Mouse (Mus musculus): ENCODE data around the gene Ikzf2. TPM values are rescaled to one million over a fixed set of nuclear protein-coding genes. Genes with fewer than 3 reads are reported as not detected.

Gene Ikzf2
- polyA plus RNA-seq, 1 experiment, result 11.1 TPM

DNA sequence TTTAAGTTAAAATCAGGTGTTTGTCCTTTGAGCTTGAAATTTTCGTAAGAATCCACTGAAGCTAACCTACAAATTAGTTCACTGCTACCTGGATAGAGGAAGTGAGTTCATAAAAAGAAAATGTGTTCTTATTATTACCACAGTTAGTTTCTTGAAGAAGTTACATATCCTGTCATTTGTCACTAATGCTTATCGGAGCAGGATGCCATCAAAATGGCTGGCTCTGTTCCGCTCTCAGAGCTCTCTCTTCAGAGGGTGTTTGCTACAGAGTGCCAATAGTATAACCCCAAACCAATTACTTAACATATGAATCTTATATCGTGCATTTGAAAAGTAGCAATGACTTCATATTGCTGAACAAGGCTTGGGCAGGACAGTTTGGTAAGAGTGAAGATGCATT is 108.1 kb downstream of the Ikzf2 start:
- H3K4me1 ChIP-seq (ENCODE audit: control insufficient read depth, insufficient read depth, low read length), result no peaks in the 10 kb centered on the region
- H3K4me3 ChIP-seq (ENCODE audit: insufficient read depth, low read length), result no peak overlapping the region
- H3K27ac ChIP-seq (ENCODE audit: insufficient read depth, low read length), result no peak overlapping the region
- no peak for TF ChIP-seq CTCF (IDR thresholded peaks at IDR 0.05; ENCODE audit: borderline replicate concordance, insufficient read depth, low read length)
- TF ChIP-seq POLR2A (IDR thresholded peaks at IDR 0.05; ENCODE audit: low read depth, low read length), result no peak

DNA sequence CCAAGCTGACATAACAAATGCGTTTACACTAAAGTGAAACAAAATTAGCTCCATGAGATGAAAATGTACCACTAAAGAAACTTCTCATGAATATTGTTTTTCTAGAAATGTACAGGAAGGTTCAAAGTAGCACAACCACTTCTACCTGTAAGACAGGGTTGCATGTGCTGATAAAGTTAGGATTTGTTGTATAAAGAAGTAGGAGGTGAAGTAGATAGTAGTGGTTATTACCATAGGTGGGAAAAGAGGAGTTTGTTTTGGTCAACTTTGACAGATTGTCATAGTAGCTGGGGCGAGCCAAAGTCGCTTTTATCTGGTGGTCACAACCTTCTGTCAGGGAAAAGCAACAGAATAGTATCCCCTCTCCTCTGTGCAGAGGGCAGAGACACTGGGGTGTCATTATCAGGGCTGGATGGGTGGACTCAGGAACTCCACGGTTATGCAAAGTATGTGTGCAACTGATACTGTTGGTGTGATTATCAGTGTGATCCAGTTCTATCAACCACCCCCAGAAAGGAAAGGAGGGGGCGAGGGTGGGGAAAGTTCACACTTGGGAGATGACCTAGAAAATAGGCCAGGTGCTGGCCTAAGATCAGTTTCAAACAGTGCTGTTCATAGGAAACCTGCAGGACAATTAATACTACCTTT is 127.5 kb downstream of the Ikzf2 start:
- H3K4me3 ChIP-seq (ENCODE audit: insufficient read depth, low read length), result no peak overlapping the region
- TF ChIP-seq CTCF (IDR thresholded peaks at IDR 0.05; ENCODE audit: borderline replicate concordance, insufficient read depth, low read length) (no peak), POLR2A (IDR thresholded peaks at IDR 0.05; ENCODE audit: low read depth, low read length) (no peak)
- H3K4me1 ChIP-seq (ENCODE audit: control insufficient read depth, insufficient read depth, low read length), result no peaks in the 10 kb centered on the region
- no peak overlapping the region for H3K27ac ChIP-seq (ENCODE audit: insufficient read depth, low read length)

DNA sequence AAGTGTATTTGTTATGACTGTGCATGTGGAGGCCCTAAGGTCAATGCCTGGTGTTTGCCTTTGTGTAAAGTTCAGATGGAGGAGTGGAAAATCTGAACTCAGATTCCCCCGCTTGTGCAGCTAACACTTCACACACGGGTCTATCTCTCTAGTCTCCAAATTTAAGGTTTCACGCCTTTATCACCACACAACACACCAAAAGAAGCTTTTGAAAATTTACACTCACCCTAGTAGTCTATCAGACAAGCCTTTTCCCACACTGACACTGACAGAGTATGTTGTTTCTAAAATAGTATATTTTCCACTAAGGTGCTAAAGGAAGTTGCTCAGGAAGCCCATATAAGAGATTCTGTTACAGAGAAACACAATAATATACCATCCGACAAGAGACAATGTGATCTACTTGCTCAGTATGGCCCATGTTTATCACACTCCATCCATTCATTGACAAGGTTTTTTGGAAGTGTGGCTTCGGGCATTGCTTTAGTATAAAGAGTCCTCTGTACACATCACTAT is 131.4 kb downstream of the Ikzf2 start:
- Histone ChIP-seq H3K4me1 (ENCODE audit: control insufficient read depth, insufficient read depth, low read length) (no peaks in the 10 kb centered on the region), H3K4me3 (ENCODE audit: insufficient read depth, low read length) (no peak overlapping the region), H3K27ac (ENCODE audit: insufficient read depth, low read length) (no peak overlapping the region)
- TF ChIP-seq CTCF (IDR thresholded peaks at IDR 0.05; ENCODE audit: borderline replicate concordance, insufficient read depth, low read length) (no peak), POLR2A (IDR thresholded peaks at IDR 0.05; ENCODE audit: low read depth, low read length) (no peak)

DNA sequence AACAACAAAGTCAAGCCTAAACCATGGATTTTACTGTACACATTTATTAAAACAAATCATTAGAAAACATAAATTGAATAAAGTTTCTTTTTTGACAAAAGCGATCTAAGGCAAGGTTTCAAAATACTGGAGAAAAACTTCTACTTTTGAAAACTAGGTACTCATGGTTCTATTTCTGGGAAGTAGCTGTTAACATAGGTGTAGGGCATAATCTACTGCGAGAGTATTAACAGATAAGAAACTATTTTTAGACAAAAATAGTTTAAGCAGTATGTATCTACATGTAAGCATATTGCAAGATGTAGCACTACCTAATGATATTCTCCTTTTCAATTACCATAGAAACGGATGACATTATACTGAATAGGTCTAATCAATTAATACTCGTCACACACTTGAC is 137.1 kb downstream of the Ikzf2 start:
- Histone ChIP-seq H3K4me3 (ENCODE audit: insufficient read depth, low read length) (no peak overlapping the region), H3K4me1 (ENCODE audit: control insufficient read depth, insufficient read depth, low read length) (no peaks in the 10 kb centered on the region), H3K27ac (ENCODE audit: insufficient read depth, low read length) (no peak overlapping the region)
- TF ChIP-seq CTCF (IDR thresholded peaks at IDR 0.05; ENCODE audit: borderline replicate concordance, insufficient read depth, low read length) (no peak), POLR2A (IDR thresholded peaks at IDR 0.05; ENCODE audit: low read depth, low read length) (no peak)

DNA sequence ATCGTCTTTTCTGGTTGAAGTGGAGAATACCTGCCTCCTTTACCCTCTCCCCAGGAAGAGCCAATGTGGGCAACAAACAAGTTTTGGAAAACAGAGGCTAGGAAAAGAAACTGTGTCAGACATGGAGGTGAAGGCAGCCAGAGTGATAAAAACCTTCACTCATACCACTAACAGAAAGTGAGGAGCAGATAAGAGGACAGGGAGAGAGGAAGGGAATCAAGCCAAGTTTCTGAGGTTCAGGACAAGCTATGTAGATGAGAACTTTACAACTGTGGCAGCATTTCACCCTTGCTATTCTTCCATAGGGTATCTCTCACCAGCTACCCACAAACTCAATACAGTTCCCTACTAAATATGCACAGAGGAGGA is 141.2 kb downstream of the Ikzf2 start:
- Histone ChIP-seq H3K27ac (ENCODE audit: insufficient read depth, low read length) (no peak overlapping the region), H3K4me3 (ENCODE audit: insufficient read depth, low read length) (no peak overlapping the region), H3K4me1 (ENCODE audit: control insufficient read depth, insufficient read depth, low read length) (no peaks in the 10 kb centered on the region)
- TF ChIP-seq CTCF (IDR thresholded peaks at IDR 0.05; ENCODE audit: borderline replicate concordance, insufficient read depth, low read length), result no peak
- TF ChIP-seq POLR2A (IDR thresholded peaks at IDR 0.05; ENCODE audit: low read depth, low read length), result no peak

DNA sequence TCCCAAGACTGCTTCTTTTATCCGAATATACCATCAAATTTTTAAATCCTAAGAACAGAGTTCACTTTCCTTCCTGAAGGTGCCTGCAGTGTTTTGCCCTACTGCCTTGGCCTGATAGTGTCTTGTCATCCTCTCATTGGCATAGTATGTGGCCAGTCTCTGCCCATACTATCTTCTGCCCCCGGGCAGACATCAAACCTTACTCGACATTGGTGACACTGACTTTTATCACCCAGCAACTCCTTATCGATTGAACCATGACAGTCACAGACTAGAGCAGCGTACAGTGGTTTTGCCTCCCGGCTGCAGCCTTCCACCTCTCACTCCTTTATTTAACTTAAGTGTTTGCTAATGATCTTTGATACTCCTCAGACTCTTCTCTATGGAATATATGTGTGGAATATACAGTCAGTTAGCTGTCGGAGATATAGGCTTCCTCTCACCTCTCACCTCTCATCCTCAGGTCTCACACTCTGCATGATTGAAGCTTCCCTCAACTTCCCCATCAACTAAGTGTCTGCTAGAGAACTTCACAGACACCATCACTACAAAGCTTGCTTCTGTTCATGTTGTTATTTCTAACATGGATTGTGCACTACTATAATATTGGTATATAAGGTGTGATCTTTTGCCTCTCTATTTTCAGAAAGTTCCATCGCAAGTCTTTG is 141.7 kb downstream of the Ikzf2 start:
- Histone ChIP-seq H3K4me1 (ENCODE audit: control insufficient read depth, insufficient read depth, low read length) (no peaks in the 10 kb centered on the region), H3K27ac (ENCODE audit: insufficient read depth, low read length) (no peak overlapping the region), H3K4me3 (ENCODE audit: insufficient read depth, low read length) (no peak overlapping the region)
- no peak for TF ChIP-seq CTCF (IDR thresholded peaks at IDR 0.05; ENCODE audit: borderline replicate concordance, insufficient read depth, low read length)
- no peak for TF ChIP-seq POLR2A (IDR thresholded peaks at IDR 0.05; ENCODE audit: low read depth, low read length)

DNA sequence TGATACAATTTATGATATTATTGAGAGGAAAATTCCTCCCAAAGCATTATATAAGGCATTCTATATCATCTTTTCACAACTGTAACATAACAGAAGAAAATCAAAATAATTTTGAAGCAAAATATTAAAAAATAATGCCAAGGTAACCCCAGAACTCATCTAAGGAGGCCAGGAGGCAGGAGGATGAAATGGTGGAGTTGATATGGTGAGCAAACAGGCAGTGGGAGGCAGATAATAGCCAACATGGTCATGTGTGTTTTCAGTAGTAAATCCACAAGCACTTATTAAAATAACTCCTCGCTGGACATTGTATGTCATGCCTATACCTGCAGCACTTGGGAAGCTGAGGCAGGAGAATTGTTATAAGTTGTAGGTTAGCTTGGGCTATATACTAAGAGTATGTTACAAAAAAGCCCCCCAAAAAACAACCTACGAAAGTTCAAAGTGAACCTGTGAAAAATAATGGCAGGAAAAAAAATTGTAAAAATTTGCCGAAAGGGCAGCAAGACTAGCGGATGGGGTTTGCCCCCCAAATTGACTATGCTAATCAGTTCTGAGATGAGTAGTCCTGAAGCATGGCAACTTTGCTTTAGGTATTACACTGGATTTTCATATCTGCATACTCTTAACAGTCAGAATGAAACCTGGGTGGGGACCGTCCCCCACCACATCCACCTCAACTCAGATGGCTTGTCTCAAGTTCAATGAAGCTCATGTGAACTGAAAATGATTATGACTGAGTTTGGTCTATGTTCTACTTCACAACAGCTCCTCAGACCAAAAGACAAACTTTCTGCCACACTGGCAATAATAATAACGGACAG is 143.1 kb downstream of the Ikzf2 start:
- H3K4me3 ChIP-seq (ENCODE audit: insufficient read depth, low read length), result no peak overlapping the region
- no peak overlapping the region for H3K27ac ChIP-seq (ENCODE audit: insufficient read depth, low read length)
- H3K4me1 ChIP-seq (ENCODE audit: control insufficient read depth, insufficient read depth, low read length), result no peaks in the 10 kb centered on the region
- no peak for TF ChIP-seq CTCF (IDR thresholded peaks at IDR 0.05; ENCODE audit: borderline replicate concordance, insufficient read depth, low read length)
- no peak for TF ChIP-seq POLR2A (IDR thresholded peaks at IDR 0.05; ENCODE audit: low read depth, low read length)

DNA sequence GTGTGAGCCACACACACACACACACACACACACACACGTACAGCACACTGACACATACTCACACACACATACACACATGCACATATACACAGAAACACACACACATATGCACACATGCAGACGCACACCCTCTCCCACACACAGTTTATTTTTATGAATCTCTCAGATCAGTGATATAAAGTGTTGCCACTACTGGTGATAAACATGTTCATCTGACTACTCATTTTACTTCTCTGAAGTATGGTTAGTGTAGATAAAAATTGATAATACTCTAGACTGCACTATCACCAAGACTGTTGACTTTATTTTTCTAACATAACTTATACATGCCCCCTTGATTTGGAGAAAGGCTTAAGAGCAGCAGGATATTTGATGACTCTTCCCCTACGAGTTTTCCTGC is 144.5 kb downstream of the Ikzf2 start:
- no peak overlapping the region for H3K4me3 ChIP-seq (ENCODE audit: insufficient read depth, low read length)
- H3K4me1 ChIP-seq (ENCODE audit: control insufficient read depth, insufficient read depth, low read length), result no peaks in the 10 kb centered on the region
- no peak overlapping the region for H3K27ac ChIP-seq (ENCODE audit: insufficient read depth, low read length)
- no peak for TF ChIP-seq CTCF (IDR thresholded peaks at IDR 0.05; ENCODE audit: borderline replicate concordance, insufficient read depth, low read length)
- TF ChIP-seq POLR2A (IDR thresholded peaks at IDR 0.05; ENCODE audit: low read depth, low read length), result no peak

DNA sequence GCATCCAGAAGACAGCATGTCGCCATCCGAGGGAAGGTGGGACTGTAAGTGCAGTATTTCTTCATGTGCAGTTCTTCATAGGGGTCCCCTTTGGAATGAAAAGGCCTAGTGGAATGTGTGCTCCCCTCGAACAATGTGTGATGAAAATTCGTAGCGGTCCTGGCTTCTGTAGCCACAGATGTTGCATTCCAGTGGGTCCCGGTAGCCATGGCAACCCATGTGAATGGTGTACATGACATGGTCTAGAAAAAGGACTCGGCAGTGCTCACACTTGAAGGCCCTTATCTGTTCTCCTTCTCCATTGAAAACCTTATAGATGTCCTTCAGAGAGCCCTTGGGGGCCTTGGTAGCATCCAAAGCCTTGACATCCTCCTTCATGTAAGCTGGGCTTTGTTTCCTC is 148.4 kb downstream of the Ikzf2 start:
- Histone ChIP-seq H3K4me1 (ENCODE audit: control insufficient read depth, insufficient read depth, low read length) (no peaks in the 10 kb centered on the region), H3K27ac (ENCODE audit: insufficient read depth, low read length) (no peak overlapping the region), H3K4me3 (ENCODE audit: insufficient read depth, low read length) (no peak overlapping the region)
- no peak for TF ChIP-seq CTCF (IDR thresholded peaks at IDR 0.05; ENCODE audit: borderline replicate concordance, insufficient read depth, low read length)
- TF ChIP-seq POLR2A (IDR thresholded peaks at IDR 0.05; ENCODE audit: low read depth, low read length), result no peak

DNA sequence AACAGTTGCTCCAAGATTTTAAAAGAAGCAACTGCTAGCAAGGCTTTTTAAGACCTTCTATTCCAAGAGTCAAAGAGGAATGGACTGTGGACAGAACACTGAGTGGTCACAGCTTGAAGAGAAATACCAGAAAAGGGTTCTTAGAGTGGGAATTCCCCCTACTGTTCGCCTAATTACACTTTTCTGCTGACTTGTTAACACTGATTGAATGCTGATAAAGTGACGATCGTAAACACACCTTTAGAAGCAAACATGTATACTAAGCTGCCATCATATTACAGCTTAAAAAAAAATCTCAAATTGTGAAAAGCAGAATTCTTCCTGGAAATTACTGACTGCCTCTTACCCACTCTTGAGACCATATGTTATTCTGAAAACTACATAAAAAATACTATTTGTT is 149.4 kb downstream of the Ikzf2 start:
- TF ChIP-seq POLR2A (IDR thresholded peaks at IDR 0.05; ENCODE audit: low read depth, low read length) (no peak), CTCF (IDR thresholded peaks at IDR 0.05; ENCODE audit: borderline replicate concordance, insufficient read depth, low read length) (no peak)

More for the DNA sequence above, 149.4 kb downstream of the Ikzf2 start:
- Histone ChIP-seq H3K4me1 (ENCODE audit: control insufficient read depth, insufficient read depth, low read length) (no peaks in the 10 kb centered on the region), H3K27ac (ENCODE audit: insufficient read depth, low read length) (no peak overlapping the region), H3K4me3 (ENCODE audit: insufficient read depth, low read length) (no peak overlapping the region)

All from embryonic fibroblast, embryonic 13.5 days (primary cell).